Mouse (Mus musculus) left cerebral cortex, postnatal 14 days (tissue): ENCODE results near the gene Ccdc14. TPM values are rescaled to one million over a fixed set of nuclear protein-coding genes. Genes with fewer than 3 reads are reported as not detected.
"Not testable (repeated sequence)": the region's sequence is repeated elsewhere in the genome, so short reads cannot be mapped to it uniquely, and the experiment has no call there.

Source experiments
- DNase-seq, 2 experiments: peaks; one replicate each; pipeline ENCODE4 v3.0.0; 2021 to 2022; ENCODE audit warnings: low spot score in 2 of 2, mixed read lengths in 1 of 2
- intact Hi-C: fragments of 180-260 bp; cut with DNase I; formaldehyde crosslinking; loops from one replicate; pipeline ENCODE4 v1.15.1; 2025
- total RNA-seq, 2 experiments: library from RNA; stranded (reverse); gene quantifications; 2 replicates each; pipeline ENCODE4 v1.2.3; 2021

Gene Ccdc14
- total RNA-seq, 2 experiments from 2014 or later, result 2.0 to 2.6 TPM

DNA sequence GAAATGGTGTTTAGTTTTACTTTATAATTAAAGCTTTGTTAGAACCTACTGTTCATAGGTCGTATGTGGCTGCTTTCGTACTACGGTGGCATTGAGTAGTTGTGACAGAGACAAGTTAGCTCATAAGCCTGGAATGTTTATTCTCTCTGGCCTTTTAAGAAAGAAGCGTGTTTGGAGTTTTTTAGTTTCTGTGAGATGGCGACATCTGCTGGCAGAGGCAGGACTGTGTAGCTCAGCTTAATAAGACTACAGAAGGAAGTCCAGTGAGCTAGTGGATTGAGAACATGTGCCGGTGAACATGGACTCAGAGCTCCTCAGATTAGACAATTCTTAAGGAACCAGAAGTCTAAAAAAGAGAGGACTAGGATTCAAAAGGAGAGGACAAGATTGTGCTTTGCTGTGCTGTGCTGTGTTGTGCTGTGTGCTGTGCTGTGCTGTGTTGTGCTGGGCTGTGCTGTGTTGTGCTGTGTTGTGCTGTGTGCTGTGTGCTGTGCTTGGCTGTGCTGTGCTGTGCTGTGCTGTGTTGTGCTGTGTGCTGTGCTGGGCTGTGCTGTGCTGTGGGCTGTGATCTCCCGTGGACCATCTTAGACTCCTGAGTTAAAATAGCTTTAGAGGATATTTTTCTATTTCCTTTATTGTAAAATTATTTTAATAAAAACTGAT lies 9.9 kb downstream of the Ccdc14 start:
- intact Hi-C loops, result loop anchor here (2.0 to 5.0 kb wide), 2 partner anchors 33 to 163 kb away; no protein-coding TSS in a partner anchor

DNA sequence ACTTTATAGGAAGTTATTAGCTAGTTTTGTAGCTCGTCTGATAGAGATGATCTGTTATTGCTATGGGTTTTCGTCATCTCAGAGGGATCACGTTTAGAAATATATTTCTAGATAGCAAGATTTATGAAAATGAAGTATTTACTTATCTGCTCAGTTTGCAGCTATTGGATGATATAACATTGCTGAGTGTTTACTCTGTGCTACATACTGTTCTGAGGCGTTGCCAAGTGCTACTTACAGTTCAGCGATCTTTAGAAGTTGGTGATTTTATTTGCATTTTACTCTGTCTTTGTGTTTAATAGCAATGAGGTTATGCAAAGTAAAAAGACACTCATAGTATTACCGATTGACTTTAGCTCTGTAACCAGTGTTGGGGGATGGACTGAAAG lies 10.4 kb downstream of the Ccdc14 start:
- DNase-seq, result no peak
- intact Hi-C loops, result loop anchor here (2.0 to 5.0 kb wide), 2 partner anchors 34 to 164 kb away; no protein-coding TSS in a partner anchor

More for the DNA sequence above, 9.9 kb downstream of the Ccdc14 start:
- DNase-seq, result peak; percentile 79 to 85

GRCm38 (mm10) chr16:34706019-34706418 lies 15.6 kb downstream of the Ccdc14 start:
- intact Hi-C loops, result no loop called here
- DNase-seq, result no peak

- intact Hi-C loops, result no loop called here
- DNase-seq, result peak in 1 of 2 experiments; percentile 42
Observed at GRCm38 (mm10) chr16:34706487-34706946, 16.1 kb downstream of the Ccdc14 start.

GRCm38 (mm10) chr16:34711481-34711880 lies 21.1 kb downstream of the Ccdc14 start:
- intact Hi-C loops, result no loop called here
- no peak for DNase-seq

DNA sequence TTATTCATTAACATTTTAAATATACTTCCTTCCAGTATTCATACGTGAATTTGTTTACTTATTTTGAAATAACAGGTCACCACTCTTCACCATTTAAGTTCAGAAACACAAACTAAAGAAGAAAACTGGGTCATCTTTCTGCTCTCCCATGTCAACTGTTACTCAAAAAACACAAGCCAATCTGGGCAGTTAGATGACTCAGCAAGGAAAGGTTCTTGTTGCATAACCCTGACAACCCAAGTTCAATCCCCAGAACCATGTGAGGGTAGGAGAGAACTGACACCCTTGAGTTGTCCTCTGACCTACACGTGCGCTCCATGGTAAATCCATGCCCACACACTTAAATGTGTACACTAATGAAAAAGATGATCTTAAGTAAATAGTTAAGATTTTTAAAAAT lies 34.7 kb downstream of the Ccdc14 start:
- intact Hi-C loops, result no loop called here
- DNase-seq, result no peak

GRCm38 (mm10) chr16:34728610-34729009 lies 38.2 kb downstream of the Ccdc14 start:
- intact Hi-C loops, result not testable (repeated sequence)

GRCm38 (mm10) chr16:34729371-34729770 lies 39.0 kb downstream of the Ccdc14 start:
- DNase-seq, result no peak
- intact Hi-C loops, result no loop called here

More at GRCm38 (mm10) chr16:34728610-34729009, 38.2 kb downstream of the Ccdc14 start:
- DNase-seq, result not testable (repeated sequence)

DNA sequence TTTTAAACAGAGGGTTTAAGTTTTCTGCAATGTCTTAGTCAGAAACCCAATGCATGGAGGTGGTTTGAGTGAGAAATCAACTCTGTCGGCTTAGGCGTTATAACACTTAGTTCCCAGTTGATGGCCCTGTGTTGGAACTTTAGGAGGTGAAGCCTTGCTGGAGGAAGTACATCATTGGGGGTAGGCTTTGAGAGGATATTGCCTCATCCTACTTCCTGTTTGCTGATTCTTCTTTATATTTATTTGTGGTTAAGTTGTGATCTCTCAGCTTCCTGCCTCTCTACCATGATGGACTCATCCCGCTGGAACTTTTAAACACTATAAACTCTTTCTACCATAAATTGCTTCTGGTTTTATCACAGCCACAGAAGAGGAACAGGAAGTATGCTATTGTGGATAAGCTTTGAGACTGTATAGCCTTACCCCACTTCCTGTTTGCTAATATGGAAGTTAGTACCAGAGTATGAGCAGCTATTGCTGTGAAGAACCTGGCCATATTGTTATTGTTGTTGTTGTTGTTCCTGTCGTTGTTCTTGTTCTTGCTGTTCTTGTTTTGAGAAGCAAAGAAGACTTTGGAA lies 48.3 kb downstream of the Ccdc14 start:
- intact Hi-C loops, result no loop called here
- DNase-seq, result no peak

DNA sequence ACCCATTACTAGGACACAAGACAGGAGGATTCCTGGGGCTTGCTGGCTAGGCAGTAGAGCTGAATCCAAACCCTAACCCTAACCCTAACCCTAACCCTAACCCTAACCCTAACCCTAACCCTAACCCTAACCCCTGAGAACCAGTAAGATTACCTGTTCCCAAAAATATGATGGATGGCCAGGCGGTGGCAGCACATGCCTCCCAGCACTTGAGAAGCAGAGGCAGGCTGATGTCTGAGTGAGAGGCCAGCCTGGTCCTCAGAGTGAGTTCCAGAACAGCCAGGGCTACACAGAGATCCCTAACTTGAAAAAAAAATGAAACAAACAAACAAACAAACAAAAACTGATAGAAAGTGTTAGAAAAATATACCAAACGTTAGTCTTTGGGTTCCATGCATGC lies 52.5 kb downstream of the Ccdc14 start:
- intact Hi-C loops, result loop anchor here (10.0 kb wide), 1 partner anchor 132 kb away; no protein-coding TSS in a partner anchor
- no peak for DNase-seq

- DNase-seq, result peak; percentile 21 to 68
- intact Hi-C loops, result loop anchor here (10.0 kb wide), 1 partner anchor 130 kb away; no protein-coding TSS in a partner anchor
Observed at GRCm38 (mm10) chr16:34745065-34745585, 54.7 kb downstream of the Ccdc14 start, which contains the start of gene Mylk. TSS of gene Mylk (plus strand) at chr16:34745210.

GRCm38 (mm10) chr16:34748081-34748720 lies 57.8 kb downstream of the Ccdc14 start:
- no peak for DNase-seq
- intact Hi-C loops, result loop anchor here (10.0 kb wide), 1 partner anchor 127 kb away; no protein-coding TSS in a partner anchor

DNA sequence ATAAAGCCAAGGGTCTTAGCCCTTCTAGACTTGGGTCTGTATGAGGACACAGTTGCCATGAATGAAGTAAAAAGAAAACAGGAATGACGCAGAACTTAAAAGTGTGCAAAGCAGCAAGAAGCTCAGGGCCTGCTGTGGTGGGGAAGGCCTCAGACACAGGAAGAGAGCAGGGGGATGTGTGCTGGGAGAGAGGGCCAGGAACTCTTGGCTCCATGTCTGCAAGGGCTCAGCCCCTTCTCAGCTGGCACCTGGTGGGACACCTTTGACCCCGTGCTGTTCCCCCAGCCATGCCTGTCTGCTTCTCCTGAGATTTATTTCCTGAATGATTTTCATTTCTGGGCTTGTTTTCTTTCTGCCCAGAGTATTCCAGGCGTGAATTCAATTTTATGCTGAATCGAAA lies 59.1 kb downstream of the Ccdc14 start:
- intact Hi-C loops, result loop anchor here (10.0 kb wide), 1 partner anchor 125 kb away; no protein-coding TSS in a partner anchor
- DNase-seq, result no peak

DNA sequence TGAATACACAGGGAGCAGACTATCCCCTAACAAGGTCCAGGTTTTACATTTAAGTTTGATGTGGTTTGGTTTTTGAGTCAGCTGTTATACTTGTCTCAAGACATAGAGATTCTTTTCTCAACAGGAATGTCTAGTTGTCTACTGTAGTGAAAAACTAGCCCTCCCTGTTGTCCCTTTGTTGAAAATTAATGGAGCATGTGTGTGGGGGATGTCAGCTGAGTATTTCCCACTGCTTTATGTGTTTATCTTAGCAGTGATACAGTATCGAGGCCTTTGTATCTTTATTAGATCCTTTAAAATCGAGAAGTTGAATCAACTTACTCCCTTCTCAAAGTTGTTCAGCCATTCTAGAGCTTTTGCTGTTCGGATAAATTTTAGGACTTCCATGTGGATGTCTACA lies 61.6 kb downstream of the Ccdc14 start:
- DNase-seq, result no peak
- intact Hi-C loops, result no loop called here

- DNase-seq, result no peak
- intact Hi-C loops, result no loop called here
Observed at GRCm38 (mm10) chr16:34752977-34753376, 62.6 kb downstream of the Ccdc14 start.

DNA sequence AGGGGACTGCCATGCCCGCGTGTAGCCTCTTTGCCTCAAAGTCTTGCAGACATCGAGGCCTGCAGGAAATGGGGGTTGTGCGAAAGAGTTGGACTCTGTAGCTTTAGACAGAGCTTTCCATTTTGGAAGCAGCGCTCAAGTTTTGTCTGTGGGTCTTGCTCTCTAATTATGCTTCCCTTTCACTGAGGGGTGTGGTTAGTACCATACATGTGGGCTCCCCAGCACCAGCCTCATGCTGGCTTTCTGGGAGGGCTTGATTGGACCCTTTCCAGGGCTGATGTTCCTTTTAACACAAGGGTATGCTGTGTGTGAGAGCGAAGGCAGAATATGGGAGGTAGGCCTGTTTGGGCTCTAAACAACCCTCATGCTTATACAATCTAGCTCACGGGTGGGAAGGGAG lies 66.6 kb downstream of the Ccdc14 start:
- DNase-seq, result no peak

DNA sequence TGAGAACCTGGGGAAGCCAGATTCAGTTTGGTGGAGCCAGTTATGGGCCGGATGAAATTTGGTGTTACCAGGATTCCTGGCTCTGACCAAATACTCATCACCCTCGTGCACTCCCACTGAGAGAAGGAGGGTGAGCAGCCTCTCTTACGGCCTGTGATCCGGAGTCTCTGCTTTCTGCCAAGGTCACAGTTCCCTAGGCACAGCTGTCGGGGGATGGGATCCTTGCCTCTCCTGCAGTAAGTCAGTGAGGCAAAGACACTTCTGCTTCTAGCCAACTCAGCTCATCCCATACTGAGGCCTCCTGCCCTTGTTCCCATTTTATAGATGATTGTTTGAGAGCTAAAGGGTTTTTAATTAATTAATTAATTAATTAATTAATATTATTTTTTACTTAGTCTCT lies 67.8 kb downstream of the Ccdc14 start:
- no peak for DNase-seq
- intact Hi-C loops, result no loop called here

More for the DNA sequence above, 66.6 kb downstream of the Ccdc14 start:
- intact Hi-C loops, result no loop called here

- no peak for DNase-seq
- intact Hi-C loops, result no loop called here
Observed at GRCm38 (mm10) chr16:34763959-34764591, 73.7 kb downstream of the Ccdc14 start.

GRCm38 (mm10) chr16:34765666-34766065 lies 75.2 kb downstream of the Ccdc14 start:
- DNase-seq, result no peak
- intact Hi-C loops, result no loop called here
